Mouse (Mus musculus) spleen, adult 2 months (tissue): Measurements from ENCODE around the gene Batf3.

ENCODE experiments used
- CTCF ChIP-seq: fragments of 200-500 bp; IDR thresholded peaks from 2 replicates; pipeline ENCODE4 v1.5.1; 2011; ENCODE audit warnings: mild to moderate bottlenecking, inconsistent platforms; ENCODE audit not compliant: insufficient read depth, insufficient read length, insufficient replicate concordance; ENCODE audit errors: extremely low read depth
- POLR2A ChIP-seq: fragments of 200-500 bp; IDR thresholded peaks from 2 replicates; pipeline ENCODE4 v1.6.1; 2011; ENCODE audit warnings: low read depth, low read length, inconsistent platforms

DNA sequence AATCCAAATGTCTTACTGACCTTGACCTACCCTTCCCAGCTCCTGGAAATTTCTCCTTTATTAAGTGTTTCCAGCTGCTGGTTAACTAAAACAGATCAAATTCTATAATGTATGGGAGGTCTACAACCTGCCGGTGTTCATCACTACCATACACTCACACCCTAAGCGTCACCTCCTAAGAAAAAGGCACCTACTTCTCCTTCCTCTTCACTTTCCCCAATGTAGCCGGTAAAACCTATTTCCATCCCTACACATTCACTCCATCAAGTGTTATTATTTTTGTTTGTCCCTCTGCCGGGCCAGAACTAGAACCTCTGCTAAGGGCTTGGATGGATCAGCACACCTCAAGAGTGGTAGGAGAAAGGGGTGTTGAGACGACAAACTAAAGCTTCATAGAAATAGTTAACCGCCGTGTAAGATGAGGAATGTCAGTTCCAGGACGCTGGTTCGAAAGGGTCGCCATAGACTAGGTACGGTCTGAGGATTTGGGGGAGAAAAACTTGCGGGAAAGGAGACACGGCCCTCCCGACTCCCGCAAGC is 35.3 kb upstream of the Batf3 start:
- TF ChIP-seq POLR2A (no peak), CTCF (no peak)
